Mouse (Mus musculus): Measurements from ENCODE around the gene Olfr895.

Olfr895 gene

DNA sequence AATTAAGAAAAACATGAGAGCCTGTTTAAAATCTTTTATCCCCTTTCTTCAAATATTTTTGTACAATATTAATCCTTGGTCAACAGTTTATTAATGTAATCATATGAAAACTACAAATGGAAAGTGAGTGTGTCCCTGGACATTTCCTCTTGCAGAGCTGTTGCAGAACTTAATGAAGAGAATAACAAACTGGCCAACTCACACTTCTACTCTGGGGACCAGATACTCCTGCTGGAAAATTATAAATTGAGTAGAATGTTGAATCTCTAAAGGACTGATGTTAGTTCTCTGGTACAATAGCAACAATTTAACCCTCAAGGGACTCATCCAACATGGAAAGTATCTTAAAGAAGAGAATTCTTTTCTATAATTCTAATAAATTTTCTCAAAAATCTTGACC is at the start of gene Olfr895:
Gene Olfr895, plus strand, starts transcription at position 301 of the 400 bp plus-strand sequence.
- DNase-seq, result no peak

DNA sequence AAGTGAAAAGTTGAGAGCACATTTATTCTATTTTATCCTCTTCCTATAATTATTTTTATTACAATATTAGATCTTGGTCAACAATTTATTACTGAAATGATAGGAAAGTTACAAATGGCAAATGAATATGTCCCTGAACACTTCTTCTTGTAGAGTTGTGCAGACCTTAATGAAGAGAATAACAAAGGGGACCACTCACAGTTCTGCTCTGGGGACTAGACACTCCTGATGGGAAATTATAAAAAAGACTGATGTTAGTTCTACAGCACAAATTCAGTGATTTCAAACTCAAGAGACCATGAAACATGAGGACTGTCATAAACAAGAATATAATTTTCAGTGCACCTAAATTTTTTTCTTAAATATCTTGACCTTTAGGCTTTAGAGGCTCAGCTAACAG is 15.2 kb upstream of the Olfr895 start, which contains the start of gene Olfr143:
Gene Olfr143, plus strand, starts transcription at position 301 of the 400 bp plus-strand sequence.
- DNase-seq, result no peak

DNA sequence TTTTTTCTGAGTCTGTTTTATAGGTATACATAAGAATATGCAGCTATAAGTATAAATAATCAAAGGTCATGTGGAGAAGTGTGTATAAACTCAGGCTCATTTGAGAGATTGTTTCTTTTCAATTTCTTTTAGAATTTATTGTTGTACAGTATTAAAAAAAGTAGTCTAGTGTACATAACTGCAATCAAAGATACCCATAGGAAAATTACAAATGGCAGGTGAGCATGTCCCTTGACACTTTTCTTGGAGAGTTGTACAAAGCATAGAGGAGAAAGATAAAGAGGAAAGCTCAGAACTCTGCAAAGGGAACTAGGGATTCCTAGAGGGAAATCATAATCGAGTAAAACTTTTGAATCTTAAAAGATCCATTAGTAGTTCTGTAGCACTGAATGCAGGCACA is 23.2 kb downstream of the Olfr895 start, which contains the start of gene Olfr896-ps1:
Gene Olfr896-ps1, plus strand, starts transcription at position 301 of the 400 bp plus-strand sequence.
- no peak for DNase-seq

Data from heart, adult 11 months (tissue).